Mouse (Mus musculus) ES-Bruce4 (cell line): ENCODE results near the gene Plin5. TPM values are rescaled to one million over a fixed set of nuclear protein-coding genes. Genes with fewer than 3 reads are reported as not detected.
"Not testable (repeated sequence)": the region's sequence is repeated elsewhere in the genome, so short reads cannot be mapped to it uniquely, and the experiment has no call there.

ENCODE experiments used
- H3K27ac ChIP-seq: 2 replicates; pipeline ENCODE4 v1.5.1; 2012; ENCODE audit warnings: low read length, inconsistent platforms; ENCODE audit not compliant: insufficient read depth
- H3K27me3 ChIP-seq: 2 replicates; pipeline ENCODE4 v1.6.1; 2012; ENCODE audit warnings: mild to moderate bottlenecking, low read length, inconsistent platforms; ENCODE audit not compliant: control insufficient read depth, poor library complexity, insufficient read depth, severe bottlenecking
- H3K36me3 ChIP-seq: 2 replicates; pipeline ENCODE4 v1.6.1; 2012; ENCODE audit warnings: inconsistent platforms, mild to moderate bottlenecking, low read length, moderate library complexity; ENCODE audit not compliant: control insufficient read depth, poor library complexity, insufficient read depth, severe bottlenecking
- H3K4me1 ChIP-seq: one replicate; pipeline ENCODE4 v1.8.1; 2011; ENCODE audit warnings: low read length; ENCODE audit not compliant: control insufficient read depth, insufficient read depth
- H3K4me3 ChIP-seq: 2 replicates; pipeline ENCODE4 v1.5.1; 2011; ENCODE audit warnings: low read depth, mild to moderate bottlenecking, low read length
- H3K9ac ChIP-seq: 2 replicates; pipeline ENCODE4 v1.6.1; 2012; ENCODE audit warnings: low read depth, mild to moderate bottlenecking, inconsistent platforms; ENCODE audit not compliant: poor library complexity, severe bottlenecking
- H3K9me3 ChIP-seq: replicated peaks from 2 replicates; pipeline ENCODE4 v1.6.1; 2012; ENCODE audit warnings: mild to moderate bottlenecking, low read length, inconsistent platforms; ENCODE audit not compliant: control insufficient read depth, poor library complexity, insufficient read depth, severe bottlenecking
- CTCF ChIP-seq: IDR thresholded peaks from one replicate; pipeline ENCODE4 v1.8.1; 2011; ENCODE audit warnings: low read depth, low read length
- EP300 ChIP-seq: IDR thresholded peaks from 2 replicates; pipeline ENCODE4 v1.6.1; 2011; ENCODE audit warnings: low read depth, low read length; ENCODE audit not compliant: insufficient read depth
- POLR2A ChIP-seq: IDR thresholded peaks from one replicate; pipeline ENCODE4 v1.8.1; 2011; ENCODE audit warnings: low read length; ENCODE audit not compliant: insufficient read depth
- polyA plus RNA-seq: library from polyadenylated mRNA; stranded (reverse); fragments of >200 nt; gene quantifications from 2 replicates; pipeline ENCODE4 v1.2.4, GENCODE M21; 2011; ENCODE audit warnings: low read depth; ENCODE audit not compliant: missing spikeins, insufficient read depth, insufficient read length

Gene Plin5
- polyA plus RNA-seq, 1 experiment: 1.0 TPM

DNA sequence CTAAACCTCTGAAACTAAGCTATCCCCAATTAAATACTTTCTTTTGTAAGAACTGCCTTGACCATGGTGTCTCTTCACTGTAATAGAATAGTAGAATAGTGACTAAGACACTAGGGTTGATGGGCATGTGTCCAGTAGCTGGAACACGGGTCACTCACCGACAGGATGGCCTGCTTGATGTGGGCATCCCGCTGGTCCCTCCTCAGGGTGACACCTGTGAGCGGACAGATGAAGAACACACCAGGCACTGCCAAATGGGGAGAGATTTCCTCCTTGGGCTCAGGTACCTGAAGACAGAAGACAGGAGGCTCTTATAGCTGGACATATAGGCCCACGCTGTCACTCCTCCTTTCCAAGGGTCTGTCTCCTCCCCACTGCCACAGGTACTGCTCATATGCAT lies 45.2 kb downstream of the Plin5 start:
- H3K27me3 ChIP-seq: no peaks in the 10 kb centered on the region
- H3K9me3 ChIP-seq: no peaks in the 10 kb centered on the region
- H3K4me3 ChIP-seq: no peak overlapping the region
- H3K4me1 ChIP-seq: no peaks in the 10 kb centered on the region
- peaks cover 21% of the 10 kb centered on the region for H3K36me3 ChIP-seq
- no peak for TF ChIP-seq POLR2A
- TF ChIP-seq CTCF: no peak
- no peak for TF ChIP-seq EP300
- no peak overlapping the region for H3K9ac ChIP-seq
- no peak overlapping the region for H3K27ac ChIP-seq

DNA sequence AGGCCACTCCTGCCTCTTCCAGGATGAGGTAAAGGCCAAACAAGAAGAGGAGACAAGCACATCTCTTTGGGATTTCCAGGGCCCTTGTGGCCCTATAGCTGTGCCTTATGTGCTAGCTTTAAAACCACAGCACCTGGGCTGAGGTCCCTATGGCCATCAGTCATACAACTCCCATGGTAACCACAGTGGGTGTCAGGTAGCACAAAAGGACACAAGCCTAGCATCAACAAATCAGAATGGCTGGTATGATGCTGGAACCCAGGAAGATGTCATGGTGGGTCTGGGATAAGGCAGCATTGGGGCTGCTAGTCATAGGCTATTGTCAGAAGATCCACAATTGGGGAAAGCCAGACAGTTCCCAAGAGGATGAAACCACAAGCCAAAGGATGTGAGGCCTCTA lies 46.3 kb downstream of the Plin5 start:
- no peaks in the 10 kb centered on the region for H3K27me3 ChIP-seq
- H3K9me3 ChIP-seq: no peaks in the 10 kb centered on the region
- no peak overlapping the region for H3K9ac ChIP-seq
- no peaks in the 10 kb centered on the region for H3K4me1 ChIP-seq
- H3K4me3 ChIP-seq: no peak overlapping the region
- H3K27ac ChIP-seq: no peak overlapping the region
- no peak for TF ChIP-seq POLR2A
- TF ChIP-seq CTCF: no peak
- TF ChIP-seq EP300: no peak
- peaks cover 28% of the 10 kb centered on the region for H3K36me3 ChIP-seq

DNA sequence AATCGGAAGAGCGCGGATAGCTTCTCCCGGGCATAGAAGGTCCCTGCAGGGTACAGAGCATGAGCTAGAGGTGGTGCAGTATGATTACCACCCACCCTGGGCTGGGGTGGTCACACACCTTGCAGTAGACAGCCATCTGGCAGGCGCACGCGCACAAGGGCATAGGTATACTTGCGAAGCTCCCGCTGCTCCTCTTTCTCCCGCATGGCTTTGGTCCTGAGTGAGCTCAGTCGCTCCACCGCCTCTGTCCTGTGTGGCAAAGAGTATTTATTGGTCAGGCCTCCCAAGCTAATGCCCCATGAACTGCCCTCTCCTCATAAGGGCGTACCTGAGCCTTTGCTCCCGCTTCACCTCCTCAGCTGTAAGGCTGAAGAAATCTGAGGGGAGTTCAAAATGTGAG lies 48.3 kb downstream of the Plin5 start:
- Histone ChIP-seq H3K36me3 (peaks cover 42% of the 10 kb centered on the region), H3K4me3 (peak overlapping the region; percentile 7; the same call in 1 of the 2 replicates)
- TF ChIP-seq CTCF (no peak), POLR2A (no peak), EP300 (no peak)

DNA sequence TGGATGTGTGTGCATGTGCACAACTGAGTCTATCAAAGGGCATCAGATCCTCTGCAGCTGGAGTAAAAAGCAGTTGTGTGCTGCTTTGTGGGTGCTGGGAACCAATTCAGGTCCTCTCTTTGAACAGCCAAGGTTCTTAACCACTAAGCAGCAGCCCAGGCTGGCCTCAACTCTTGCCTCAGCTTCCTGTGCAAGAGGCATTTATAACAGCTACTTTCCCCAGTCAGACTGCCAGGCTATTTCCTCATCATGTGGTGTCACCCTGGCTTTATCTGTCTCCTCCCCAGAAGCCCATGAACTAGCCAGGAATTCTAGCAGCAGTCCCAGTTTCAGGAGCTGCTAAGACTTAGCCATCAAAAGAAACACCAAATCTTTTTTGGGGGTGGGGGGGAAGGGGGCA lies 50.9 kb downstream of the Plin5 start:
- no peak for TF ChIP-seq CTCF
- TF ChIP-seq POLR2A: no peak
- no peak for TF ChIP-seq EP300
- H3K9ac ChIP-seq: no peak overlapping the region

More for the DNA sequence above, 48.3 kb downstream of the Plin5 start:
- no peak overlapping the region for H3K27ac ChIP-seq
- H3K9me3 ChIP-seq: no peaks in the 10 kb centered on the region
- no peaks in the 10 kb centered on the region for H3K4me1 ChIP-seq
- H3K9ac ChIP-seq: peak overlapping the region; percentile 19
- no peaks in the 10 kb centered on the region for H3K27me3 ChIP-seq

DNA sequence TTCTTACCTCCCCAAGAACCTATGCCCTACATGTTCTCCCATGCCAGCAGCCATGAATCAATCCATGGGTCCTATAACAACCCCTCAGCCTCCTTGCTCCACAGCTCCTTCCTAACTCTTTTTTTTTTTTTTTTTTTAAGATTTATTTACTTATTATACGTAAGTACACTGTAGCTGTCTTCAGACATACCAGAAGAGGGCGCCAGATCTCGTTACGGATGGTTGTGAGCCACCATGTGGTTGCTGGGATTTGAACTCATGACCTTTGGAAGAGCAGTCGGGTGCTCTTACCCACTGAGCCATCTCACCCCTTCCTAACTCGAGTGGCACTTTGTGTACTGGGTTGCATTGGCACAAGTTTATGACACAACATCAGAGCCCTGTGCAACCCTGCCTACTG lies 51.7 kb downstream of the Plin5 start:
- not testable (repeated sequence) for H3K27me3 ChIP-seq, H3K27ac ChIP-seq, H3K4me1 ChIP-seq, H3K4me3 ChIP-seq, H3K9me3 ChIP-seq, H3K9ac ChIP-seq
- H3K36me3 ChIP-seq: peaks cover 69% of the 10 kb centered on the region

More for the DNA sequence above, 50.9 kb downstream of the Plin5 start:
- peaks cover 61% of the 10 kb centered on the region for H3K36me3 ChIP-seq
- no peaks in the 10 kb centered on the region for H3K9me3 ChIP-seq
- no peak overlapping the region for H3K4me3 ChIP-seq
- H3K4me1 ChIP-seq: no peaks in the 10 kb centered on the region
- H3K27me3 ChIP-seq: no peaks in the 10 kb centered on the region
- H3K27ac ChIP-seq: no peak overlapping the region

DNA sequence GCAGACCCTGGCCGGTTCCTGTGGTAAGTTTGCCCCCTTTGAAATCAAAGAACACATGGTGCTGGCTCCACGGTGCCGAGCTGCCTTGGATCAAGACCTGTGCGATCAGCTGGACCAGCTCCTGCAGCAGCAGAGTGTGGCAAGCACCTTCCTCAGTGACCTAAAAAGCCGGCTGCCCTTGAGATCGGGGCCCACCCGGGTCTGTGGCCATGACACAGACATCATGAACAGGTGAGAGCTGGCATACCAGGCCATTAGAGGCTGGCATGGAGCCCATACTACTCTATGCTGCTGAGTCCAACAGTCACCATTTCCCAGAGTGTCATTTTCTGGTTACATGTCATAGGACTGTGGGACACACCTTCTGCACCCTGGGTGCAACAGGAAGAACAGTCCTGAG lies 55.3 kb downstream of the Plin5 start:
- Histone ChIP-seq H3K27ac (no peak overlapping the region), H3K36me3 (peaks cover 85% of the 10 kb centered on the region), H3K27me3 (no peaks in the 10 kb centered on the region), H3K9me3 (no peaks in the 10 kb centered on the region), H3K4me3 (no peak overlapping the region), H3K4me1 (no peaks in the 10 kb centered on the region), H3K9ac (no peak overlapping the region)
- TF ChIP-seq EP300: no peak
- no peak for TF ChIP-seq CTCF
- TF ChIP-seq POLR2A: no peak

Other genes starting within 250 kb of the Plin5 start
- 2.5 and 3.7 TPM in 2 replicates for gene Zfp119a, start 238.7 kb downstream of the Plin5 start, polyA plus RNA-seq
- gene Zfp959, start 225.5 kb downstream of the Plin5 start, polyA plus RNA-seq: 8.4 and 10.0 TPM in 2 replicates
- 7.5 and 7.8 TPM in 2 replicates for gene Zfp119b, start 168.1 kb downstream of the Plin5 start, polyA plus RNA-seq
- not detected in 2 replicates for gene Ebi3, start 165.0 kb downstream of the Plin5 start, polyA plus RNA-seq
- gene Yju2, start 158.5 kb downstream of the Plin5 start, polyA plus RNA-seq: 10.7 and 11.0 TPM in 2 replicates
- gene Shd, start 147.1 kb downstream of the Plin5 start, polyA plus RNA-seq: 2.5 and 4.3 TPM in 2 replicates
- gene Fsd1, start 131.1 kb downstream of the Plin5 start, polyA plus RNA-seq: 22.0 and 46.7 TPM in 2 replicates
- 16.7 and 18.1 TPM in 2 replicates for gene Stap2, start 112.0 kb downstream of the Plin5 start, polyA plus RNA-seq
- 61.9 and 69.3 TPM in 2 replicates for gene Mpnd, start 111.9 kb downstream of the Plin5 start, polyA plus RNA-seq
- 52.3 and 57.0 TPM in 2 replicates for gene Sh3gl1, start 81.0 kb downstream of the Plin5 start, polyA plus RNA-seq
- gene Chaf1a, start 77.2 kb downstream of the Plin5 start, polyA plus RNA-seq: 33.6 and 38.5 TPM in 2 replicates
- 38.4 and 38.7 TPM in 2 replicates for gene Ubxn6, start 42.6 kb downstream of the Plin5 start, polyA plus RNA-seq
- gene Hdgfl2, start 38.0 kb downstream of the Plin5 start, polyA plus RNA-seq: 77.5 and 82.8 TPM in 2 replicates
- 0.21 and 0.35 TPM in 2 replicates for gene Plin4, start 7.8 kb downstream of the Plin5 start, polyA plus RNA-seq
- not detected in 2 replicates for gene Lrg1, start 4.4 kb upstream of the Plin5 start, polyA plus RNA-seq
- gene Sema6b, start 22.7 kb upstream of the Plin5 start, polyA plus RNA-seq: 2.1 and 2.5 TPM in 2 replicates
- gene Tnfaip8l1, start 44.9 kb upstream of the Plin5 start, polyA plus RNA-seq: 1.8 and 2.5 TPM in 2 replicates
- 37.4 and 48.4 TPM in 2 replicates for gene Mydgf, start 66.3 kb upstream of the Plin5 start, polyA plus RNA-seq
- 20.9 and 21.1 TPM in 2 replicates for gene Dpp9, start 101.3 kb upstream of the Plin5 start, polyA plus RNA-seq
- 4.9 and 5.4 TPM in 2 replicates for gene Fem1a, start 139.2 kb upstream of the Plin5 start, polyA plus RNA-seq
- gene Ticam1, start 159.2 kb upstream of the Plin5 start, polyA plus RNA-seq: 4.0 and 4.7 TPM in 2 replicates
- 57.1 and 60.2 TPM in 2 replicates for gene Plin3, start 175.3 kb upstream of the Plin5 start, polyA plus RNA-seq
- not detected in 2 replicates for gene Arrdc5, start 182.7 kb upstream of the Plin5 start, polyA plus RNA-seq
- 162 and 174 TPM in 2 replicates for gene Uhrf1, start 185.7 kb upstream of the Plin5 start, polyA plus RNA-seq
- gene Kdm4b, start 208.5 kb upstream of the Plin5 start, polyA plus RNA-seq: 9.5 and 11.5 TPM in 2 replicates